ENCODE assay signal across 14 mouse cellular contexts in the genomic region with DNA sequence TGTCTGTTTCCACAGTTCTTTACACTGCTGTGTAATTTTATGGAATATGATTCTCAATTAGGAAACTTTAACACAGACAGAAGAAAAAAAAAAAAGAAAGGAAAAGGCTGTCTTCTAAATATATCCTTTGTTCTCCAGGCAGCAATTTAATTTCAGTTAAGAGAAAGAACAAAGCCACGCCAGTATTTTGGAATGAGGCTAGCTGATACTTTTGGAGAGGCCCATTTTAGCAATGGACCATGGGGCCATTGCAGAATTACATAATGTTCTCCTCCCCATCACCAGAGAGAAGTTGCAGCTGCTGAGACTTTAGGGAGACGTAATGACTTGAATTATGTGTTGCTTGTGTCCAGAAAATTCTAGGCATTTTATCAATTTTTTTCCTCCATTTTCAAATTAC.
"Had no signal": no experiment of that assay in that cellular context is flagged by ENCODE, and none has a peak within 500 bp of the region (broad histone marks: within the 10 kb centered on the region; RNA-seq: fewer than 3 reads in every experiment).

No protein-coding gene starts in this region.

- H3K4me3 ChIP-seq: layer of hippocampus, adult 2 months; limb, embryonic 10.5 days; liver, embryonic 15.5 days; megakaryocyte, embryonic 14.5 days; midbrain, embryonic 15.5 days; neural tube, embryonic 12.5 days; stomach, embryonic 15.5 days had no signal

- H3K9ac ChIP-seq: liver, embryonic 15.5 days; midbrain, embryonic 15.5 days; neural tube, embryonic 12.5 days; stomach, embryonic 15.5 days had no signal

- H3K4me2 ChIP-seq: liver, embryonic 11.5 days; liver, embryonic 15.5 days; midbrain, embryonic 11.5 days; midbrain, embryonic 15.5 days; neural tube, embryonic 12.5 days; stomach, embryonic 15.5 days had no signal

- H3K9me3 ChIP-seq: limb, embryonic 10.5 days; liver, embryonic 15.5 days; megakaryocyte, embryonic 14.5 days; midbrain, embryonic 15.5 days; neural tube, embryonic 12.5 days; stomach, embryonic 15.5 days had no signal

- H3K4me1 ChIP-seq: limb, embryonic 10.5 days; liver, embryonic 15.5 days; midbrain, embryonic 15.5 days; neural tube, embryonic 12.5 days; stomach, embryonic 15.5 days had no signal

- H3K27me3 ChIP-seq: liver, embryonic 15.5 days; megakaryocyte, embryonic 14.5 days; midbrain, embryonic 15.5 days; neural tube, embryonic 12.5 days; stomach, embryonic 15.5 days had no signal

- H3K27ac ChIP-seq: layer of hippocampus, adult 2 months; limb, embryonic 10.5 days; liver, embryonic 15.5 days; macrophage; midbrain, embryonic 15.5 days; neural tube, embryonic 12.5 days; stomach, embryonic 15.5 days had no signal

- H3K36me3 ChIP-seq: limb, embryonic 10.5 days; liver, embryonic 15.5 days; midbrain, embryonic 15.5 days; neural tube, embryonic 12.5 days; stomach, embryonic 15.5 days had no signal

- ATAC-seq: intestine, postnatal 0 days; midbrain, embryonic 15.5 days had no signal

- DNase-seq: kidney, adult 8-10 months; kidney, postnatal 36 days; thymus, postnatal 36 days had no signal
